Mouse (Mus musculus): ENCODE data around the gene Zfp871. TPM values are rescaled to one million over a fixed set of nuclear protein-coding genes. Genes with fewer than 3 reads are reported as not detected.

Zfp871 gene
- 13.9 and 16.7 TPM in 2 replicates for polyA plus RNA-seq (2015; fragmentation: Nextera tagmentation; extraction: Ambion mirVana)

GRCm38 (mm10) chr17:32788094-32788559 is at the start of gene Zfp871:
Gene Zfp871, minus strand, starts transcription at chr17:32788287.
- Histone ChIP-seq H3K27ac (ENCODE audit: low read depth, low read length) (peak within 1 kb of the TSS; percentile 97), H3K4me3 (ENCODE audit: low read depth, low read length) (peak within 1 kb of the TSS; percentile 80), H3K27me3 (replicated peaks; ENCODE audit: control insufficient read depth, insufficient read depth, low read length) (no peaks in the 10 kb centered on the region), H3K9ac (ENCODE audit: low read depth, low read length) (peak within 1 kb of the TSS; percentile 90), H3K36me3 (ENCODE audit: control insufficient read depth, insufficient read depth) (0 out of 2 replicates have a peak, but pooled peaks cover 6% of the 10 kb centered on the region), H3K9me3 (ENCODE audit: control insufficient read depth) (no peaks in the 10 kb centered on the region), H3K4me1 (replicated peaks; ENCODE audit: control insufficient read depth, insufficient read depth, low read length) (peaks cover 4% of the 10 kb centered on the region; the same call in 1 of the 2 replicates), H3K4me2 (replicated peaks; ENCODE audit: low read depth) (peak within 1 kb of the TSS; percentile 74)
- WGBS, result 0% methylated on average over 22 of the region's 22 CpGs
- no peak for TF ChIP-seq CTCF (IDR thresholded peaks at IDR 0.05; ENCODE audit: low read depth)
- ATAC-seq, result peak; percentile 91

- TF ChIP-seq CTCF (IDR thresholded peaks at IDR 0.05; ENCODE audit: low read depth), result no peak
- Histone ChIP-seq H3K4me1 (replicated peaks; ENCODE audit: control insufficient read depth, insufficient read depth, low read length) (no peaks in the 10 kb centered on the region), H3K4me3 (ENCODE audit: low read depth, low read length) (peak overlapping the region; percentile 76), H3K27ac (ENCODE audit: low read depth, low read length) (no peak overlapping the region), H3K4me2 (replicated peaks; ENCODE audit: low read depth) (peak overlapping the region; percentile 66), H3K9me3 (ENCODE audit: control insufficient read depth) (no peaks in the 10 kb centered on the region), H3K27me3 (replicated peaks; ENCODE audit: control insufficient read depth, insufficient read depth, low read length) (no peaks in the 10 kb centered on the region), H3K36me3 (ENCODE audit: control insufficient read depth, insufficient read depth) (peaks cover 6% of the 10 kb centered on the region; the same call in 1 of the 2 replicates), H3K9ac (ENCODE audit: low read depth, low read length) (no peak overlapping the region)
- ATAC-seq, result 0 out of 2 replicates have a peak, but pooled peaks have one; percentile 11
- 28% methylated on average over 3 of the region's 3 CpGs for WGBS
These were observed 42.3 kb upstream of the Zfp871 start for GRCm38 (mm10) chr17:32830418-32830782.

- peaks cover 6% of the 10 kb centered on the region; the same call in 1 of the 2 replicates for H3K36me3 ChIP-seq (ENCODE audit: control insufficient read depth, insufficient read depth)
- H3K4me3 ChIP-seq (ENCODE audit: low read depth, low read length), result peak within 1 kb of the TSS; percentile 76
- peak within 1 kb of the TSS; percentile 66 for H3K4me2 ChIP-seq (replicated peaks; ENCODE audit: low read depth)
- no peak for TF ChIP-seq CTCF (IDR thresholded peaks at IDR 0.05; ENCODE audit: low read depth)
- H3K9ac ChIP-seq (ENCODE audit: low read depth, low read length), result peak within 1 kb of the TSS; percentile 93
- no peaks in the 10 kb centered on the region for H3K9me3 ChIP-seq (ENCODE audit: control insufficient read depth)
- H3K27ac ChIP-seq (ENCODE audit: low read depth, low read length), result peak within 1 kb of the TSS; percentile 76
- no peaks in the 10 kb centered on the region for H3K27me3 ChIP-seq (replicated peaks; ENCODE audit: control insufficient read depth, insufficient read depth, low read length)
- ATAC-seq, result peak; percentile 98
- WGBS, result 1% methylated on average over 35 of the region's 35 CpGs
- no peaks in the 10 kb centered on the region for H3K4me1 ChIP-seq (replicated peaks; ENCODE audit: control insufficient read depth, insufficient read depth, low read length)
These were observed 41.7 kb upstream of the Zfp871 start, which contains the start of gene Zfp799 for GRCm38 (mm10) chr17:32829540-32830417. Gene Zfp799, minus strand, starts transcription at chr17:32830261.

GRCm38 (mm10) chr17:32816074-32816784 is 28.1 kb upstream of the Zfp871 start:
- Histone ChIP-seq H3K36me3 (ENCODE audit: control insufficient read depth, insufficient read depth) (peaks cover 26% of the 10 kb centered on the region), H3K9me3 (ENCODE audit: control insufficient read depth) (no peaks in the 10 kb centered on the region), H3K27me3 (replicated peaks; ENCODE audit: control insufficient read depth, insufficient read depth, low read length) (no peaks in the 10 kb centered on the region), H3K9ac (ENCODE audit: low read depth, low read length) (no peak overlapping the region), H3K4me1 (replicated peaks; ENCODE audit: control insufficient read depth, insufficient read depth, low read length) (no peaks in the 10 kb centered on the region), H3K4me2 (replicated peaks; ENCODE audit: low read depth) (no peak overlapping the region), H3K27ac (ENCODE audit: low read depth, low read length) (no peak overlapping the region), H3K4me3 (ENCODE audit: low read depth, low read length) (no peak overlapping the region)
- TF ChIP-seq CTCF (IDR thresholded peaks at IDR 0.05; ENCODE audit: low read depth), result no peak
- no peak for ATAC-seq
- 100% methylated on average over 1 of the region's 1 CpGs for WGBS

- ATAC-seq, result no peak
- TF ChIP-seq CTCF (IDR thresholded peaks at IDR 0.05; ENCODE audit: low read depth), result no peak
- Histone ChIP-seq H3K27ac (ENCODE audit: low read depth, low read length) (no peak overlapping the region), H3K4me2 (replicated peaks; ENCODE audit: low read depth) (no peak overlapping the region), H3K9me3 (ENCODE audit: control insufficient read depth) (no peaks in the 10 kb centered on the region), H3K9ac (ENCODE audit: low read depth, low read length) (no peak overlapping the region), H3K4me1 (replicated peaks; ENCODE audit: control insufficient read depth, insufficient read depth, low read length) (no peaks in the 10 kb centered on the region), H3K4me3 (ENCODE audit: low read depth, low read length) (no peak overlapping the region), H3K27me3 (replicated peaks; ENCODE audit: control insufficient read depth, insufficient read depth, low read length) (no peaks in the 10 kb centered on the region), H3K36me3 (ENCODE audit: control insufficient read depth, insufficient read depth) (peaks cover 8% of the 10 kb centered on the region)
- WGBS, result 80% methylated on average over 7 of the region's 7 CpGs
These were observed 26.0 kb upstream of the Zfp871 start for GRCm38 (mm10) chr17:32814136-32814535.

- Histone ChIP-seq H3K4me2 (replicated peaks; ENCODE audit: low read depth) (no peak overlapping the region), H3K9me3 (ENCODE audit: control insufficient read depth) (no peaks in the 10 kb centered on the region), H3K27ac (ENCODE audit: low read depth, low read length) (no peak overlapping the region), H3K9ac (ENCODE audit: low read depth, low read length) (no peak overlapping the region), H3K4me1 (replicated peaks; ENCODE audit: control insufficient read depth, insufficient read depth, low read length) (no peaks in the 10 kb centered on the region), H3K4me3 (ENCODE audit: low read depth, low read length) (no peak overlapping the region), H3K27me3 (replicated peaks; ENCODE audit: control insufficient read depth, insufficient read depth, low read length) (no peaks in the 10 kb centered on the region), H3K36me3 (ENCODE audit: control insufficient read depth, insufficient read depth) (no peaks in the 10 kb centered on the region)
- no peak for TF ChIP-seq CTCF (IDR thresholded peaks at IDR 0.05; ENCODE audit: low read depth)
- WGBS, result 49% methylated on average over 1 of the region's 1 CpGs
- ATAC-seq, result no peak
These were observed 22.6 kb upstream of the Zfp871 start for GRCm38 (mm10) chr17:32810648-32811047.

All from intestine, postnatal 0 days (tissue).